Mouse (Mus musculus): Measurements from ENCODE around the gene Gm37240. TPM values are rescaled to one million over a fixed set of nuclear protein-coding genes. Genes with fewer than 3 reads are reported as not detected.
A peak's percentile ranks its signal among the peaks of the same experiment; 100 is the strongest.

The Gm37240 gene
- polyA plus RNA-seq, 1 experiment from 2014 or later = 3.3 TPM

DNA sequence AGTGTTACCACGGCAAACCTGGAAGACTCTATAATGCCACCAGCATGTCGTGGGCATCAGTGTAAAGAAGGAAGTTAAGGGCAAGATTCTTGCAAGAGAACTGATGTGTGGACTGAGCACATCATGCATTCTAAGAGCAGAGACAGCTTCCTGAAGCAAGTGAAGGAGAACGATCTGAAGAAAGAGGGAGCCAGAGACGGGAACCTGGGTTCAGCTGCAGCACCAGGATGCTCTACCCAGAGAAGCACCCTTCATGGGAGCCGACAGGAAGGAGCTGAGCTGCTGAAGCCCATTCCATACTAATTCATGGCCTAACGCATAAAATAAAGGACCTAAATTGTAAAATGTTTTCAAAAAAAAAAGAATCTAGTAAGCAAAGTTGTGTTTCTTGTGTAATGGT, 27.5 kb upstream of the Gm37240 start:
- no peak for ATAC-seq
- no peak for TF ChIP-seq CTCF (IDR thresholded peaks at IDR 0.05; ENCODE audit: low read depth)
- Histone ChIP-seq H3K9ac (ENCODE audit: low read depth, low read length) (no peak overlapping the region), H3K4me3 (ENCODE audit: low read depth, low read length) (no peak overlapping the region), H3K4me1 (replicated peaks; ENCODE audit: control insufficient read depth, insufficient read depth, low read length) (no peaks in the 10 kb centered on the region), H3K27ac (ENCODE audit: low read depth, low read length) (no peak overlapping the region), H3K4me2 (replicated peaks; ENCODE audit: low read depth) (no peak overlapping the region), H3K27me3 (replicated peaks; ENCODE audit: control insufficient read depth, insufficient read depth, low read length) (no peaks in the 10 kb centered on the region), H3K9me3 (ENCODE audit: control insufficient read depth) (no peaks in the 10 kb centered on the region), H3K36me3 (ENCODE audit: control insufficient read depth, insufficient read depth) (no peaks in the 10 kb centered on the region)
- WGBS = 93% methylated on average over 6 of the region's 6 CpGs

DNA sequence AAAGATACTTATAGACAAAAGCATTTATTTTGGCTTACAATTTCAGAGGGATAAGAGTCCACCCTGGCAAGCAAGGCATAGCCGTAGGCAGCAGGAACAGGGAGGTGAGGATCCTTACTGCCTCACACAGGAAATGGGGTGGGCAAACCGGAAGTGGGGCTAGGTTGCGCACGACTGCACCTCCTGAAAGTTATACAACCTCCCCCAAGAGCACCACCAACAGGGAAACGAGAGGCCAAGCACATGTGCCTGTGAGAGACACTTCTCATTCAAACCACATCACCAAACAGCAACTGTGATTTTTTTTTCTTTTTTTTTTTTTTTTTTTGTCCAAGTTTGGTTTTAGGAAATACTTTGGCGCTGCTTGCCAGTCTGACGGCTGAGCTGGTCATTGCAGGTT, 19.8 kb upstream of the Gm37240 start:
- no peak for TF ChIP-seq CTCF (IDR thresholded peaks at IDR 0.05; ENCODE audit: low read depth)
- no peak overlapping the region for H3K9ac ChIP-seq (ENCODE audit: low read depth, low read length)
- H3K9me3 ChIP-seq (ENCODE audit: control insufficient read depth) = no peaks in the 10 kb centered on the region
- no peak for ATAC-seq
- H3K4me3 ChIP-seq (ENCODE audit: low read depth, low read length) = no peak overlapping the region
- WGBS = 83% methylated on average over 7 of the region's 7 CpGs
- H3K4me1 ChIP-seq (replicated peaks; ENCODE audit: control insufficient read depth, insufficient read depth, low read length) = no peaks in the 10 kb centered on the region
- H3K4me2 ChIP-seq (replicated peaks; ENCODE audit: low read depth) = no peak overlapping the region
- H3K36me3 ChIP-seq (ENCODE audit: control insufficient read depth, insufficient read depth) = no peaks in the 10 kb centered on the region
- H3K27me3 ChIP-seq (replicated peaks; ENCODE audit: control insufficient read depth, insufficient read depth, low read length) = no peaks in the 10 kb centered on the region
- no peak overlapping the region for H3K27ac ChIP-seq (ENCODE audit: low read depth, low read length)

DNA sequence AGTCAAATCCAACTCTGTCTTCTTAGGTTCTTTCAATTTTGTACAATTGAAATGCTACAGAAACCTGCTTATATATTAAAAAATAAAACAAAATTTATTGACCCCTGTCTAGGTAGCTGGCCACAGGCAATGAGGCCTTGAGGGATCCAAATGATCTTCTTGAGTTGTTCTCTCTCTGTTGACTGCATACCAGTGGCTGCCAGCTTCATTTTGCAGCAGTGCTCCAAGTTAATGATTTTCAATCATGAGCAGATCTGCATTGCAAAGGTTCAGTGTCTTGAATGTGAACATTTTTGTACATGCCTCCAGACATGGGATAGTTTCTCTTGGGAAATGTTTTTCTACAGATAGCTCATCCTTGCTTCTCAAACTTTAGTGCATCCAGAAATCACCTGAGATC, 17.1 kb upstream of the Gm37240 start:
- H3K36me3 ChIP-seq (ENCODE audit: control insufficient read depth, insufficient read depth) = no peaks in the 10 kb centered on the region
- ATAC-seq = no peak
- no peak overlapping the region for H3K4me3 ChIP-seq (ENCODE audit: low read depth, low read length)
- no peaks in the 10 kb centered on the region for H3K27me3 ChIP-seq (replicated peaks; ENCODE audit: control insufficient read depth, insufficient read depth, low read length)
- no peak for TF ChIP-seq CTCF (IDR thresholded peaks at IDR 0.05; ENCODE audit: low read depth)
- H3K4me2 ChIP-seq (replicated peaks; ENCODE audit: low read depth) = no peak overlapping the region
- no peak overlapping the region for H3K27ac ChIP-seq (ENCODE audit: low read depth, low read length)
- H3K9ac ChIP-seq (ENCODE audit: low read depth, low read length) = no peak overlapping the region
- H3K4me1 ChIP-seq (replicated peaks; ENCODE audit: control insufficient read depth, insufficient read depth, low read length) = no peaks in the 10 kb centered on the region
- no peaks in the 10 kb centered on the region for H3K9me3 ChIP-seq (ENCODE audit: control insufficient read depth)

DNA sequence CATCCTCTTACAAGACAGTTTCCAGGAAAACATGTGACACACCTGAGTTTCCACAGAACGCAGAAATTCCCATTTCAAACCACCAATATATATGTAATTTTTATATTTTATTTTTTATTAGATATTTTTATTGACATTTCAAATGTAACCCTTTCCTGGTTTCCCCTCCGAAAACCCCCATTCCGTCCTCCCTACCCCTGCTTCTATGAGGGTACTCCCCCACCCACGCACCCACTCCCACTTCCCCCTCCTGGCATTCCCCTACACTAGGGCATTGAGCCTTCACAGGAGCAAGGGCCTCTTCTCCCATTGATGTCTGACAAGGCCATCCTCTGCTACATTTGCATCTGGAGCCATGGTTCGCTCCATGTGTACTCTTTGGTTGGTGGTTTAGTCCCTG, 7.7 kb upstream of the Gm37240 start:
- no peaks in the 10 kb centered on the region for H3K9me3 ChIP-seq (ENCODE audit: control insufficient read depth)
- 94% methylated on average over 5 of the region's 5 CpGs for WGBS
- H3K27ac ChIP-seq (ENCODE audit: low read depth, low read length) = no peak overlapping the region
- H3K4me3 ChIP-seq (ENCODE audit: low read depth, low read length) = no peak overlapping the region
- no peak overlapping the region for H3K4me2 ChIP-seq (replicated peaks; ENCODE audit: low read depth)
- ATAC-seq = no peak
- no peak overlapping the region for H3K9ac ChIP-seq (ENCODE audit: low read depth, low read length)
- no peaks in the 10 kb centered on the region for H3K27me3 ChIP-seq (replicated peaks; ENCODE audit: control insufficient read depth, insufficient read depth, low read length)
- H3K36me3 ChIP-seq (ENCODE audit: control insufficient read depth, insufficient read depth) = no peaks in the 10 kb centered on the region
- H3K4me1 ChIP-seq (replicated peaks; ENCODE audit: control insufficient read depth, insufficient read depth, low read length) = no peaks in the 10 kb centered on the region
- no peak for TF ChIP-seq CTCF (IDR thresholded peaks at IDR 0.05; ENCODE audit: low read depth)

DNA sequence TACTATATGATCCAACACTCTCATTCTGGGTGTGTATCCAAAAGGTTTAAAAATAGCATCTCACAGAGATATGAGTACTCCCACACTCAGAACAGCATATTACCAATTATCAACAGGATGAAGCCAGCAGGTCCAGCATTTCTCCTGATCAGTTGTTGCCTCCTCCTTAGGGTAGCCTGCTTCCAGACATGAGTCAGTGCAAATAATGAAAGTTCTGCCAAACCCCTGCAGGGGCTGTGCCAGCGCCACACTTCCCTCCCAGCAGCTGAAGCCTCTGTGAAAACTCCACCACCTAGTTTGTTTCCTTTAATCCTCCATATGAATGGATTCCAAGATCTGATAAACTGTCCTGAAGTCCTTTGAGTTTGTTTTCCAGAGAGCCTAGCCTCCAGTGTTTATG, 4.3 kb upstream of the Gm37240 start:
- H3K27ac ChIP-seq (ENCODE audit: low read depth, low read length) = no peak overlapping the region
- H3K36me3 ChIP-seq (ENCODE audit: control insufficient read depth, insufficient read depth) = no peaks in the 10 kb centered on the region
- H3K4me3 ChIP-seq (ENCODE audit: low read depth, low read length) = no peak overlapping the region
- H3K4me2 ChIP-seq (replicated peaks; ENCODE audit: low read depth) = no peak overlapping the region
- no peaks in the 10 kb centered on the region for H3K9me3 ChIP-seq (ENCODE audit: control insufficient read depth)
- H3K4me1 ChIP-seq (replicated peaks; ENCODE audit: control insufficient read depth, insufficient read depth, low read length) = no peaks in the 10 kb centered on the region
- TF ChIP-seq CTCF (IDR thresholded peaks at IDR 0.05; ENCODE audit: low read depth) = no peak
- H3K9ac ChIP-seq (ENCODE audit: low read depth, low read length) = no peak overlapping the region
- 61% methylated on average over 1 of the region's 1 CpGs for WGBS
- no peaks in the 10 kb centered on the region for H3K27me3 ChIP-seq (replicated peaks; ENCODE audit: control insufficient read depth, insufficient read depth, low read length)
- ATAC-seq = no peak

DNA sequence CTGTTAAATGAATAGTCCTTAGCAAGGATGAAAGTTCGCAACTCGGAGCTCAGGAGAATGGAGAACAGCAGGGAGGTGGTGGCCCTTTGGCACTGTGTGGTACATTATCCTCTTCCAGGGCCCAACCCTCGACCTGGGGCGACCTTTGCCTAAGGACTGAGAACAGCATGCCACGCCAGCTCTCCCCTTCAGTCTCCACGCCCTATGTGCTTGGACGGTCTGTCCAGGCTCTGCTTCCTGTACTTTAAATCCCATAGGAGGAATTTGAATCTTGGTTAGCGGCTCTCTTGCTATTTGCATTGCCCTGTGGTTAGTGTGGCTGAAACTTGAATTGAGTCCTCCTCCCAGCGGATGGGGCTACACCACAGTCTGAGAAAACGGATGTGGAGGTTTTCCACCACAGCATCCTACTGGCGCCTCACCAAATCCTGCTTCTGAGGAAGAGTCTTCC, 928 bp upstream of the Gm37240 start:
- no peaks in the 10 kb centered on the region for H3K36me3 ChIP-seq (ENCODE audit: control insufficient read depth, insufficient read depth)
- no peaks in the 10 kb centered on the region for H3K4me1 ChIP-seq (replicated peaks; ENCODE audit: control insufficient read depth, insufficient read depth, low read length)
- peak; percentile 44; the same call in 1 of the 2 replicates for ATAC-seq
- H3K9ac ChIP-seq (ENCODE audit: low read depth, low read length) = peak overlapping the region; percentile 69; the same call in 1 of the 2 replicates
- peak overlapping the region; percentile 53 for H3K4me3 ChIP-seq (ENCODE audit: low read depth, low read length)
- H3K9me3 ChIP-seq (ENCODE audit: control insufficient read depth) = no peaks in the 10 kb centered on the region
- no peak for TF ChIP-seq CTCF (IDR thresholded peaks at IDR 0.05; ENCODE audit: low read depth)
- no peaks in the 10 kb centered on the region for H3K27me3 ChIP-seq (replicated peaks; ENCODE audit: control insufficient read depth, insufficient read depth, low read length)
- H3K4me2 ChIP-seq (replicated peaks; ENCODE audit: low read depth) = peak overlapping the region; percentile 72
- peak overlapping the region; percentile 16; the same call in 1 of the 2 replicates for H3K27ac ChIP-seq (ENCODE audit: low read depth, low read length)
- WGBS = 13% methylated on average over 11 of the region's 11 CpGs

Measured in intestine, postnatal 0 days (tissue).